Mouse (Mus musculus) hindbrain, embryonic 12.5 days (tissue): Measurements from ENCODE around the gene Gm49384. TPM values are rescaled to one million over a fixed set of nuclear protein-coding genes. Genes with fewer than 3 reads are reported as not detected.

Source experiments
- ATAC-seq: fragments of 200-750 bp; cut with Nextera tagmentation; 2 replicates; pipeline ENCODE4 v1.8.0; 2017; ENCODE audit warnings: moderate TSS enrichment; ENCODE audit not compliant: low FRiP score
- H3K27ac ChIP-seq: fragments of 300-500 bp; sonication (generic); 2 replicates; pipeline ENCODE4 v1.5.1; 2016; ENCODE audit warnings: mild to moderate bottlenecking
- H3K27me3 ChIP-seq: fragments of 300-500 bp; sonication (generic); 2 replicates; pipeline ENCODE4 v1.6.1; 2016; ENCODE audit warnings: mild to moderate bottlenecking
- H3K36me3 ChIP-seq: fragments of 300-500 bp; sonication (generic); 2 replicates; pipeline ENCODE4 v1.6.1; 2016; ENCODE audit warnings: mild to moderate bottlenecking
- H3K4me1 ChIP-seq: fragments of 300-500 bp; sonication (generic); 2 replicates; pipeline ENCODE4 v1.6.1; 2016
- H3K4me2 ChIP-seq: fragments of 300-500 bp; sonication (generic); replicated peaks from 2 replicates; pipeline ENCODE4 v1.6.1; 2016; ENCODE audit warnings: mild to moderate bottlenecking
- H3K4me3 ChIP-seq: fragments of 300-500 bp; sonication (generic); 2 replicates; pipeline ENCODE4 v1.5.1; 2016; ENCODE audit warnings: mild to moderate bottlenecking
- H3K9ac ChIP-seq: fragments of 300-500 bp; sonication (generic); 2 replicates; pipeline ENCODE4 v1.6.1; 2016; ENCODE audit warnings: mild to moderate bottlenecking, moderate library complexity
- H3K9me3 ChIP-seq: fragments of 300-500 bp; sonication (generic); replicated peaks from 2 replicates; pipeline ENCODE4 v1.6.1; 2016; ENCODE audit warnings: mild to moderate bottlenecking
- WGBS: fragments of 180-500 bp; shearing (Covaris S2); methylation state at CpG from one replicate; pipeline ENCODE4 v1.1.7; 2016; 5-methylcytosine and 5-hydroxymethylcytosine counted together
- polyA plus RNA-seq: library from polyadenylated mRNA; unstranded; fragments of >200 nt; fragmentation: Nextera tagmentation; extraction: Ambion mirVana; gene quantifications from 2 replicates; pipeline ENCODE4 v1.2.1, GENCODE M21; 2016

Gm49384 gene
- polyA plus RNA-seq, 1 experiment from 2014 or later: 20.0 TPM

GRCm38 (mm10) chr12:69220613-69221277, 16.7 kb upstream of the Gm49384 start:
- no peak overlapping the region for H3K9ac ChIP-seq
- no peaks in the 10 kb centered on the region for H3K27me3 ChIP-seq
- 91% methylated on average over 19 of the region's 19 CpGs for WGBS
- no peak for ATAC-seq
- H3K9me3 ChIP-seq: no peaks in the 10 kb centered on the region
- no peak overlapping the region for H3K27ac ChIP-seq
- no peak overlapping the region for H3K4me3 ChIP-seq
- H3K4me1 ChIP-seq: no peaks in the 10 kb centered on the region
- no peak overlapping the region for H3K4me2 ChIP-seq
- peaks cover 10% of the 10 kb centered on the region for H3K36me3 ChIP-seq

- 97% methylated on average over 7 of the region's 7 CpGs for WGBS
- H3K4me2 ChIP-seq: no peak overlapping the region
- H3K9ac ChIP-seq: no peak overlapping the region
- no peak overlapping the region for H3K27ac ChIP-seq
- H3K4me3 ChIP-seq: no peak overlapping the region
- H3K36me3 ChIP-seq: peaks cover 24% of the 10 kb centered on the region
- no peaks in the 10 kb centered on the region for H3K9me3 ChIP-seq
- H3K27me3 ChIP-seq: no peaks in the 10 kb centered on the region
- H3K4me1 ChIP-seq: no peaks in the 10 kb centered on the region
- no peak for ATAC-seq
Observed at GRCm38 (mm10) chr12:69216587-69216986, 12.5 kb upstream of the Gm49384 start.

GRCm38 (mm10) chr12:69215000-69215785, 11.1 kb upstream of the Gm49384 start:
- Histone ChIP-seq H3K36me3 (peaks cover 22% of the 10 kb centered on the region), H3K27me3 (no peaks in the 10 kb centered on the region), H3K4me3 (no peak overlapping the region), H3K9me3 (no peaks in the 10 kb centered on the region), H3K4me1 (no peaks in the 10 kb centered on the region), H3K4me2 (no peak overlapping the region), H3K9ac (no peak overlapping the region), H3K27ac (no peak overlapping the region)
- no peak for ATAC-seq
- 92% methylated on average over 3 of the region's 3 CpGs for WGBS

GRCm38 (mm10) chr12:69214393-69214792, 10.3 kb upstream of the Gm49384 start:
- Histone ChIP-seq H3K4me2 (no peak overlapping the region), H3K9me3 (no peaks in the 10 kb centered on the region), H3K9ac (no peak overlapping the region), H3K36me3 (peaks cover 22% of the 10 kb centered on the region), H3K27ac (no peak overlapping the region), H3K4me1 (no peaks in the 10 kb centered on the region), H3K4me3 (no peak overlapping the region), H3K27me3 (no peaks in the 10 kb centered on the region)
- 96% methylated on average over 7 of the region's 7 CpGs for WGBS
- ATAC-seq: no peak

- Histone ChIP-seq H3K9ac (no peak overlapping the region), H3K27me3 (no peaks in the 10 kb centered on the region), H3K4me1 (no peaks in the 10 kb centered on the region), H3K4me3 (no peak overlapping the region), H3K36me3 (peaks cover 20% of the 10 kb centered on the region; the same call in 1 of the 2 replicates), H3K4me2 (no peak overlapping the region), H3K27ac (no peak overlapping the region), H3K9me3 (no peaks in the 10 kb centered on the region)
- ATAC-seq: no peak
- 93% methylated on average over 13 of the region's 13 CpGs for WGBS
Observed at GRCm38 (mm10) chr12:69213186-69213777, 9.2 kb upstream of the Gm49384 start.

- Histone ChIP-seq H3K36me3 (peaks cover 21% of the 10 kb centered on the region; the same call in 1 of the 2 replicates), H3K27ac (no peak overlapping the region), H3K4me1 (no peaks in the 10 kb centered on the region), H3K9ac (no peak overlapping the region), H3K4me2 (no peak overlapping the region), H3K4me3 (no peak overlapping the region), H3K9me3 (no peaks in the 10 kb centered on the region), H3K27me3 (no peaks in the 10 kb centered on the region)
- no peak for ATAC-seq
- 87% methylated on average over 5 of the region's 5 CpGs for WGBS
Observed at GRCm38 (mm10) chr12:69211057-69211456, 7.0 kb upstream of the Gm49384 start.

- ATAC-seq: no peak
- no peaks in the 10 kb centered on the region for H3K4me1 ChIP-seq
- H3K9ac ChIP-seq: no peak overlapping the region
- no peak overlapping the region for H3K27ac ChIP-seq
- 85% methylated on average over 18 of the region's 18 CpGs for WGBS
- H3K4me3 ChIP-seq: no peak overlapping the region
- no peaks in the 10 kb centered on the region for H3K27me3 ChIP-seq
- H3K36me3 ChIP-seq: peaks cover 21% of the 10 kb centered on the region; the same call in 1 of the 2 replicates
- H3K9me3 ChIP-seq: no peaks in the 10 kb centered on the region
- H3K4me2 ChIP-seq: no peak overlapping the region
Observed at GRCm38 (mm10) chr12:69210056-69210979, 6.3 kb upstream of the Gm49384 start.

- ATAC-seq: no peak
- H3K4me1 ChIP-seq: no peaks in the 10 kb centered on the region
- WGBS: 92% methylated on average over 2 of the region's 2 CpGs
- H3K4me2 ChIP-seq: no peak overlapping the region
- no peaks in the 10 kb centered on the region for H3K9me3 ChIP-seq
- H3K9ac ChIP-seq: no peak overlapping the region
- H3K36me3 ChIP-seq: peaks cover 17% of the 10 kb centered on the region; the same call in 1 of the 2 replicates
- no peaks in the 10 kb centered on the region for H3K27me3 ChIP-seq
- H3K4me3 ChIP-seq: no peak overlapping the region
- H3K27ac ChIP-seq: no peak overlapping the region
Observed at GRCm38 (mm10) chr12:69208520-69208919, 4.5 kb upstream of the Gm49384 start.

- Histone ChIP-seq H3K4me3 (no peak overlapping the region), H3K4me2 (no peak overlapping the region), H3K4me1 (no peaks in the 10 kb centered on the region), H3K27ac (no peak overlapping the region), H3K27me3 (no peaks in the 10 kb centered on the region), H3K36me3 (peaks cover 17% of the 10 kb centered on the region; the same call in 1 of the 2 replicates), H3K9me3 (no peaks in the 10 kb centered on the region), H3K9ac (no peak overlapping the region)
- WGBS: 95% methylated on average over 7 of the region's 7 CpGs
- ATAC-seq: no peak
Observed at GRCm38 (mm10) chr12:69207926-69208325, 3.9 kb upstream of the Gm49384 start.

- Histone ChIP-seq H3K9me3 (no peaks in the 10 kb centered on the region), H3K4me1 (no peaks in the 10 kb centered on the region), H3K4me2 (no peak overlapping the region), H3K9ac (no peak overlapping the region), H3K4me3 (no peak overlapping the region), H3K36me3 (peaks cover 16% of the 10 kb centered on the region; the same call in 1 of the 2 replicates), H3K27ac (no peak overlapping the region), H3K27me3 (no peaks in the 10 kb centered on the region)
- ATAC-seq: no peak
- WGBS: 94% methylated on average over 8 of the region's 8 CpGs
Observed at GRCm38 (mm10) chr12:69207396-69207795, 3.3 kb upstream of the Gm49384 start.

- no peak for ATAC-seq
- no peaks in the 10 kb centered on the region for H3K27me3 ChIP-seq
- no peak overlapping the region for H3K4me3 ChIP-seq
- H3K27ac ChIP-seq: no peak overlapping the region
- H3K36me3 ChIP-seq: peaks cover 20% of the 10 kb centered on the region
- H3K9ac ChIP-seq: no peak overlapping the region
- peak overlapping the region; percentile 95; the same call in 1 of the 2 replicates for H3K4me2 ChIP-seq
- peaks cover 23% of the 10 kb centered on the region for H3K4me1 ChIP-seq
- no peaks in the 10 kb centered on the region for H3K9me3 ChIP-seq
Observed at GRCm38 (mm10) chr12:69198985-69199384, 5.1 kb downstream of the Gm49384 start.

- peak; percentile 65 for ATAC-seq
- Histone ChIP-seq H3K4me2 (peak within 1 kb of the TSS; percentile 95), H3K36me3 (peaks cover 20% of the 10 kb centered on the region), H3K27me3 (no peaks in the 10 kb centered on the region), H3K9me3 (no peaks in the 10 kb centered on the region), H3K4me3 (peak within 1 kb of the TSS; percentile 83), H3K4me1 (peaks cover 23% of the 10 kb centered on the region), H3K27ac (peak within 1 kb of the TSS; percentile 93), H3K9ac (peak within 1 kb of the TSS; percentile 87)
- under 1% methylated on average over 18 of the region's 18 CpGs for WGBS
Observed at GRCm38 (mm10) chr12:69198164-69198535, 5.9 kb downstream of the Gm49384 start, which contains the start of gene Dnaaf2. Gene Dnaaf2 (minus strand): TSS chr12:69198429.
